Comparison of ENCODE assay signal across 10 mouse cellular contexts in genomic region chr3:96813591-96814244, GRCm38 (mm10). TPM values are rescaled to one million over a fixed set of nuclear protein-coding genes. Genes with fewer than 3 reads are reported as not detected.
DNase-seq lines count a peak whose midpoint lies in the region; ATAC-seq and TF ChIP-seq lines count a peak whose summit lies in the region.
"Had no signal": no experiment of that assay in that cellular context is flagged by ENCODE, and none has a peak within 500 bp of the region (broad histone marks: within the 10 kb centered on the region; RNA-seq: fewer than 3 reads in every experiment).

No protein-coding gene starts in this region.

- H3K4me3 ChIP-seq in heart, embryonic 13.5 days: peak overlapping the region; percentile 13; the same call in 1 of the 2 replicates
- H3K4me3 ChIP-seq in ES-E14 (ENCODE audit: insufficient read depth in 1 of 2, low read depth in 1 of 2, low read length in 2 of 2, poor library complexity in 1 of 2, severe bottlenecking in 1 of 2): no peak overlapping the region; a peak in 1 of 4 replicates
- no peak overlapping the region for H3K4me3 ChIP-seq in kidney, embryonic 14.5 days (ENCODE audit: low read length)
- no peak overlapping the region for H3K4me3 ChIP-seq in forebrain, postnatal 0 days (ENCODE audit: low read depth, low read length)
- H3K4me3 ChIP-seq in hindbrain, embryonic 11.5 days (ENCODE audit: low read depth, low read length): no peak overlapping the region

- peaks cover 14% of the 10 kb centered on the region for H3K4me1 ChIP-seq in heart, embryonic 13.5 days
- H3K4me1 ChIP-seq in ES-E14 (ENCODE audit: control insufficient read depth in 2 of 2, insufficient read depth in 2 of 2, low read length in 2 of 2, poor library complexity in 1 of 2): peaks cover 0 to 18% of the 10 kb centered on the region in 2 experiments; a peak in 2 of 4 replicates
- H3K4me1 ChIP-seq in kidney, embryonic 14.5 days (ENCODE audit: control insufficient read depth, insufficient read depth, low read length): peaks cover 5% of the 10 kb centered on the region; the same call in 1 of the 2 replicates
- no peaks in the 10 kb centered on the region for H3K4me1 ChIP-seq in forebrain, postnatal 0 days (ENCODE audit: insufficient read depth)
- no peaks in the 10 kb centered on the region for H3K4me1 ChIP-seq in hindbrain, embryonic 11.5 days (replicated peaks; ENCODE audit: control insufficient read depth, insufficient read depth, low read length)

- TF ChIP-seq CTCF in forebrain, postnatal 0 days (IDR thresholded peaks at IDR 0.05; ENCODE audit: low read depth): no peak

- 0 out of 2 replicates have a peak, but pooled peaks cover 2% of the 10 kb centered on the region for H3K9me3 ChIP-seq in heart, embryonic 13.5 days
- no peaks in the 10 kb centered on the region for H3K9me3 ChIP-seq in ES-E14 (ENCODE audit: control insufficient read depth, insufficient read depth, low read depth, low read length)
- no peaks in the 10 kb centered on the region; the same call in 1 of the 2 replicates for H3K9me3 ChIP-seq in kidney, embryonic 14.5 days (ENCODE audit: control insufficient read depth, low read length)
- H3K9me3 ChIP-seq in forebrain, postnatal 0 days (ENCODE audit: low read length): no peaks in the 10 kb centered on the region
- H3K9me3 ChIP-seq in hindbrain, embryonic 11.5 days (ENCODE audit: control insufficient read depth, low read length): no peaks in the 10 kb centered on the region
- H3K9me3 ChIP-seq: G1E had no signal

- in situ Hi-C loops in ES-E14 (cut with MboI; ENCODE audit: low sequenced_read_pairs in 2 of 2, unreplicated experiment in 2 of 2): no loop called here

- peak overlapping the region; percentile 1; the same call in 1 of the 2 replicates for H3K9ac ChIP-seq in heart, embryonic 13.5 days
- peak overlapping the region; percentile 35; the same call in 1 of the 2 replicates for H3K9ac ChIP-seq in ES-E14 (ENCODE audit: insufficient read depth, low read depth, low read length, poor library complexity, severe bottlenecking)
- no peak overlapping the region for H3K9ac ChIP-seq in kidney, embryonic 14.5 days (ENCODE audit: low read depth, low read length)
- H3K9ac ChIP-seq in forebrain, postnatal 0 days: no peak overlapping the region
- H3K9ac ChIP-seq in hindbrain, embryonic 11.5 days (ENCODE audit: low read depth, low read length): no peak overlapping the region
- H3K9ac ChIP-seq: hindbrain, embryonic 14.5 days had no signal

- H3K36me3 ChIP-seq in heart, embryonic 13.5 days: no peaks in the 10 kb centered on the region
- no peaks in the 10 kb centered on the region for H3K36me3 ChIP-seq in ES-E14 (ENCODE audit: control insufficient read depth, insufficient read depth, low read length, poor library complexity, severe bottlenecking)
- H3K36me3 ChIP-seq in kidney, embryonic 14.5 days (ENCODE audit: control insufficient read depth, insufficient read depth, low read length): no peaks in the 10 kb centered on the region
- H3K36me3 ChIP-seq in forebrain, postnatal 0 days (ENCODE audit: insufficient read depth): no peaks in the 10 kb centered on the region
- no peaks in the 10 kb centered on the region for H3K36me3 ChIP-seq in hindbrain, embryonic 11.5 days (ENCODE audit: control insufficient read depth, insufficient read depth, low read length)
- H3K36me3 ChIP-seq: G1E had no signal

- peaks cover 51% of the 10 kb centered on the region for H3K27me3 ChIP-seq in heart, embryonic 13.5 days (replicated peaks)
- H3K27me3 ChIP-seq in kidney, embryonic 14.5 days (ENCODE audit: control insufficient read depth, insufficient read depth, low read length): no peaks in the 10 kb centered on the region
- H3K27me3 ChIP-seq in forebrain, postnatal 0 days (ENCODE audit: insufficient read depth, low read length): no peaks in the 10 kb centered on the region
- H3K27me3 ChIP-seq in hindbrain, embryonic 11.5 days (ENCODE audit: control insufficient read depth, insufficient read depth, low read length): no peaks in the 10 kb centered on the region

- H3K4me2 ChIP-seq in heart, embryonic 13.5 days: peak overlapping the region; percentile 58
- H3K4me2 ChIP-seq in kidney, embryonic 14.5 days (replicated peaks; ENCODE audit: low read depth, low read length): no peak overlapping the region; the same call in 1 of the 2 replicates
- no peak overlapping the region for H3K4me2 ChIP-seq in forebrain, postnatal 0 days (ENCODE audit: low read depth)
- H3K4me2 ChIP-seq in hindbrain, embryonic 11.5 days (replicated peaks; ENCODE audit: low read depth, low read length): no peak overlapping the region

- DNase-seq in heart, postnatal 4 days: no peak
- no peak for DNase-seq in ES-E14 (ENCODE audit: low read depth, low spot score)
- DNase-seq in lung, postnatal 14 days: peak; percentile 47
- DNase-seq in forebrain, postnatal 0 days: no peak
- DNase-seq in hindbrain, embryonic 11.5 days (ENCODE audit: low spot score): no peak

- 35% methylated on average over 7 of the region's 7 CpGs for WGBS in heart, embryonic 13.5 days
- 57% methylated on average over 7 of the region's 7 CpGs for WGBS in kidney, embryonic 14.5 days
- 70% methylated on average over 7 of the region's 7 CpGs for WGBS in forebrain, postnatal 0 days
- WGBS in hindbrain, embryonic 11.5 days: 65% methylated on average over 7 of the region's 7 CpGs

- H3K27ac ChIP-seq in heart, embryonic 13.5 days (replicated peaks): no peak overlapping the region
- H3K27ac ChIP-seq in ES-E14 (ENCODE audit: insufficient read depth, low read depth, low read length, poor library complexity, severe bottlenecking): no peak overlapping the region
- no peak overlapping the region for H3K27ac ChIP-seq in kidney, embryonic 14.5 days (ENCODE audit: low read depth, low read length)
- no peak overlapping the region for H3K27ac ChIP-seq in forebrain, postnatal 0 days (ENCODE audit: low read depth, low read length)
- H3K27ac ChIP-seq in hindbrain, embryonic 11.5 days (ENCODE audit: low read depth, low read length): no peak overlapping the region
- H3K27ac ChIP-seq: hindbrain, embryonic 14.5 days had no signal

- no peak for ATAC-seq in heart, embryonic 13.5 days (ENCODE audit: extremely low read depth, insufficient number of reproducible peaks, low FRiP score, low TSS enrichment)
- ATAC-seq in kidney, embryonic 14.5 days (ENCODE audit: low FRiP score, low TSS enrichment): 0 out of 2 replicates have a peak, but pooled peaks have one; percentile 30
- no peak for ATAC-seq in monocyte, adult 5-6 weeks (replicated peaks; ENCODE audit: insufficient number of reproducible peaks, low FRiP score, low TSS enrichment, poor library complexity, severe bottlenecking)
- ATAC-seq in forebrain, postnatal 0 days: no peak
- ATAC-seq in hindbrain, embryonic 11.5 days (ENCODE audit: low FRiP score): no peak

TF ChIP-seq in ES-E14, 5 proteins besides CTCF, POLR2A, EP300 and RAD21:
- no peak for TF ChIP-seq MAFK (IDR thresholded peaks at IDR 0.05; ENCODE audit: insufficient read depth, low read depth, low read length)

RNA-seq across cellular contexts. Expression of gene Pdzk1, which starts 15.4 kb away (rescaled TPM):
- 0.08 and 0.38 TPM in 2 replicates for polyA plus RNA-seq in heart, embryonic 13.5 days (2015; fragmentation: Nextera tagmentation; extraction: Ambion mirVana)
- total RNA-seq in heart, postnatal 4 days (2021): under 1 TPM; 0.16 to 0.29 TPM
- total RNA-seq in ES-E14 (2012; rRNA removed): 1.6 and 3.0 TPM in 2 replicates
- polyA plus RNA-seq in kidney, embryonic 14.5 days (2014; fragmentation: Nextera tagmentation; extraction: Ambion mirVana): 36.0 and 63.3 TPM in 2 replicates
- 0.39 TPM in 1 of 3 replicates, not detected in the others for total RNA-seq in monocyte, adult 5-6 weeks (2017)
- 2.0 TPM in 1 of 2 replicates, not detected in the other for total RNA-seq in forebrain, postnatal 0 days (2014; rRNA removed)
- polyA plus RNA-seq in forebrain, postnatal 0 days (2015; fragmentation: Nextera tagmentation; extraction: Ambion mirVana): 0.11 and 0.19 TPM in 2 replicates
- not detected in 2 replicates for polyA plus RNA-seq in hindbrain, embryonic 11.5 days (2014; fragmentation: Nextera tagmentation; extraction: Ambion mirVana)

RNA-seq across cellular contexts. Expression of gene Cd160, which starts 15.4 kb away (rescaled TPM):
- 0.36 TPM in 1 of 2 replicates, not detected in the other for polyA plus RNA-seq in heart, embryonic 13.5 days (2015; fragmentation: Nextera tagmentation; extraction: Ambion mirVana)
- total RNA-seq in heart, postnatal 4 days (2021): not detected
- total RNA-seq in ES-E14 (2012; rRNA removed): 0.21 and 0.36 TPM in 2 replicates
- polyA plus RNA-seq in kidney, embryonic 14.5 days (2014; fragmentation: Nextera tagmentation; extraction: Ambion mirVana): 0.08 and 0.17 TPM in 2 replicates
- total RNA-seq in monocyte, adult 5-6 weeks (2017): 1.3 to 22.5 TPM (median 7.6 TPM) in 3 replicates
- not detected in 2 replicates for total RNA-seq in forebrain, postnatal 0 days (2014; rRNA removed)
- polyA plus RNA-seq in forebrain, postnatal 0 days (2015; fragmentation: Nextera tagmentation; extraction: Ambion mirVana): 0.08 and 0.10 TPM in 2 replicates
- 0.18 and 0.20 TPM in 2 replicates for polyA plus RNA-seq in hindbrain, embryonic 11.5 days (2014; fragmentation: Nextera tagmentation; extraction: Ambion mirVana)

Comparison
In these comparisons a context has a peak if more than half of its experiments do, and no peak if none do; other contexts are left out.
1. H3K9ac ChIP-seq: peak in heart, embryonic 13.5 days (single experiment) and ES-E14 (single experiment); none in kidney, embryonic 14.5 days (single experiment), forebrain, postnatal 0 days (single experiment) and hindbrain, embryonic 11.5 days (single experiment).